Mouse (Mus musculus) thymus, postnatal 36 days (tissue): ENCODE data around the gene Gm21818.
"Not testable (repeated sequence)": the region's sequence is repeated elsewhere in the genome, so short reads cannot be mapped to it uniquely, and the experiment has no call there.

Experiments used
- DNase-seq, 2 experiments: peaks; one replicate each; pipeline ENCODE4 v3.0.0; 2022; ENCODE audit warnings: mixed read lengths in 2 of 2

Gene Gm21818

GRCm38 (mm10) chr13:120172133-120172532 is at the start of gene Gm21818:
Gene Gm21818 (plus strand): TSS chr13:120172433.
- DNase-seq = not testable (repeated sequence)

- DNase-seq = not testable (repeated sequence)
These were observed 32.3 kb upstream of the Gm21818 start, which contains the start of gene Gm20767 for GRCm38 (mm10) chr13:120139946-120140345. Gene Gm20767 (plus strand): TSS chr13:120140246.

- DNase-seq = not testable (repeated sequence)
These were observed 29.9 kb upstream of the Gm21818 start for GRCm38 (mm10) chr13:120142348-120142747.

- not testable (repeated sequence) for DNase-seq
These were observed 22.4 kb upstream of the Gm21818 start for GRCm38 (mm10) chr13:120149660-120150407.

GRCm38 (mm10) chr13:120150589-120150988 is 21.6 kb upstream of the Gm21818 start:
- DNase-seq = not testable (repeated sequence)

GRCm38 (mm10) chr13:120168301-120168700 is 3.9 kb upstream of the Gm21818 start:
- DNase-seq = not testable (repeated sequence)

- not testable (repeated sequence) for DNase-seq
These were observed 24.1 kb downstream of the Gm21818 start for GRCm38 (mm10) chr13:120196189-120196821.

- DNase-seq = not testable (repeated sequence)
These were observed 43.6 kb downstream of the Gm21818 start, which contains the start of gene Gm21762 for GRCm38 (mm10) chr13:120215847-120216246. Gene Gm21762 (minus strand): TSS chr13:120215947.

- DNase-seq = peak in 1 of 2 experiments; percentile 6
These were observed 48.7 kb downstream of the Gm21818 start for GRCm38 (mm10) chr13:120220922-120221321.

GRCm38 (mm10) chr13:120223012-120223659 is 50.9 kb downstream of the Gm21818 start:
- DNase-seq = not testable (repeated sequence)
